Mouse (Mus musculus): ENCODE data around the gene Vcl.

GRCm38 (mm10) chr14:20977726-20978125 lies 48.5 kb downstream of the Vcl start:
- TF ChIP-seq CTCF (IDR thresholded peaks at IDR 0.05; ENCODE audit: borderline replicate concordance, insufficient read depth, low read length) (no peak), POLR2A (IDR thresholded peaks at IDR 0.05; ENCODE audit: low read depth, low read length) (no peak)

Measured in embryonic fibroblast, embryonic 13.5 days (primary cell).